Mouse (Mus musculus): ENCODE data around the gene Mettl24. TPM values are rescaled to one million over a fixed set of nuclear protein-coding genes. Genes with fewer than 3 reads are reported as not detected.
"Not testable (repeated sequence)": the region's sequence is repeated elsewhere in the genome, so short reads cannot be mapped to it uniquely, and the experiment has no call there.

Mettl24 gene
- polyA plus RNA-seq, 1 experiment from 2014 or later: 0.73 TPM

- Histone ChIP-seq H3K36me3 (replicated peaks) (no peaks in the 10 kb centered on the region), H3K9me3 (no peaks in the 10 kb centered on the region), H3K4me3 (replicated peaks) (no peak overlapping the region), H3K9ac (no peak overlapping the region), H3K27ac (no peak overlapping the region), H3K4me1 (no peaks in the 10 kb centered on the region; the same call in 1 of the 2 replicates), H3K27me3 (no peaks in the 10 kb centered on the region), H3K4me2 (no peak overlapping the region)
- 75% methylated on average over 4 of the region's 4 CpGs for WGBS
- no peak for ATAC-seq (ENCODE audit: low FRiP score)
Measured at GRCm38 (mm10) chr10:40778472-40778871, 95.4 kb downstream of the Mettl24 start.

DNA sequence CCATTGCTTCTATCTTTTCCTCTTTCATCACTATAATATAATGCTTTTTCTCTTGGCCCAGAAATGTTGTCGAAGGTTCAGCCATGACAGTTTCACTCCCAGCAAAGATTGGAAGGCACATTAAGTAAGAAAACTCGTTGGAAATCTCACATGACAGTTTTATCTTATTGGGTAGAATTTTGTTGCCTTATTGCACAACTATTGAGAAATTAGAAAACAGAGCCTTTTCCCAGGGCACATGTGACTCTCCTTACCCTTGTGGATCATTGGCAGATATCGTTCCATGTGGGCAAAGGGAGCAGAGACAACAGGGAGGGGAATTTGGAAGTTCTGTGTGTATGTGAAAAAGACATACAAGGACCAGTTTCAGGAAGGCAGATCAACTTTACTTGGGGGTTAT, 107.3 kb downstream of the Mettl24 start:
- Histone ChIP-seq H3K4me1 (no peaks in the 10 kb centered on the region), H3K36me3 (replicated peaks) (no peaks in the 10 kb centered on the region), H3K27me3 (no peaks in the 10 kb centered on the region), H3K9ac (no peak overlapping the region), H3K4me2 (no peak overlapping the region), H3K9me3 (no peaks in the 10 kb centered on the region), H3K4me3 (replicated peaks) (no peak overlapping the region), H3K27ac (no peak overlapping the region)
- ATAC-seq (ENCODE audit: low FRiP score): no peak
- WGBS: 87% methylated on average over 3 of the region's 3 CpGs

DNA sequence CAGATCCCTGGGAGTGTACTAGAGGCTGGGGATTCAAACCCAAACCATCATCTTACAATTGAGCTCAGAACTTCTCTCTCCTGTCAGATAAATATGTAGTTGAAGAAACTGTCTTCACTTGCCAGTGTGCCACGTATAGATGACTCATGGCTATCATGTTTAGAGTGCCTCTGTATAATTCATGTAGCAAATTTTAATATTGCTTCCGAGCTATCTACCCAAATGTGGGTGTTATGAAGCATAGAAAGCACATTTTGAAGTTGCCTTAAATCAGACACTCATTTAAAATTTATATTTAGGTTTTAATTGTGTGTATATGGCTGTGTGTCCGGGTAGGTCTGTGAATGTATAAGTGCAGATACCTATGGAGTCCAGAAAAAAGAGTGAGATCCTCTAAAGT, 109.0 kb downstream of the Mettl24 start:
- no peak for ATAC-seq (ENCODE audit: low FRiP score)
- Histone ChIP-seq H3K27ac (no peak overlapping the region), H3K4me3 (replicated peaks) (no peak overlapping the region), H3K36me3 (replicated peaks) (no peaks in the 10 kb centered on the region), H3K27me3 (no peaks in the 10 kb centered on the region), H3K4me2 (no peak overlapping the region), H3K9me3 (no peaks in the 10 kb centered on the region), H3K4me1 (no peaks in the 10 kb centered on the region), H3K9ac (no peak overlapping the region)
- 85% methylated on average over 3 of the region's 3 CpGs for WGBS

DNA sequence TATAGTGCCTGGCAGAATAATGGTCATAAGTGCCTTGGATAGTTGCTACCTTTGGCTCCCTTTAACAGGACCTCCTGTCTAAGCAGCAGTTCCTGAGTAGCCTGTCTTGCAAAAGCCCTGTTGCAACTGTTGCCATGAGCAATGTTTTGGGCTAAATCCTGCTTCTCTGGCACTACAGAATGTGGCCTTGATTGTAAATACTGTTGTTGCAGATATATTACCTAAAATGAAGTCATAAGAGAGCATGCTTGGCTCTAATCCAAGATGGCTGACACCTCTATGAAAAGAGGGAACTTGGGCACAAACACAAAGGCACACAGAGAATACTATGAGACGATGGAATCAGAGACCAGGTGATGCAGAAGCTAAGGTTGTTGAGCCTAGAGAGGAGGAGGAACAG, 122.1 kb downstream of the Mettl24 start:
- 87% methylated on average over 1 of the region's 1 CpGs for WGBS
- Histone ChIP-seq H3K27ac (no peak overlapping the region), H3K4me1 (no peaks in the 10 kb centered on the region), H3K27me3 (no peaks in the 10 kb centered on the region), H3K9me3 (no peaks in the 10 kb centered on the region), H3K4me2 (no peak overlapping the region), H3K9ac (no peak overlapping the region), H3K4me3 (replicated peaks) (no peak overlapping the region), H3K36me3 (replicated peaks) (no peaks in the 10 kb centered on the region)
- ATAC-seq (ENCODE audit: low FRiP score): no peak

DNA sequence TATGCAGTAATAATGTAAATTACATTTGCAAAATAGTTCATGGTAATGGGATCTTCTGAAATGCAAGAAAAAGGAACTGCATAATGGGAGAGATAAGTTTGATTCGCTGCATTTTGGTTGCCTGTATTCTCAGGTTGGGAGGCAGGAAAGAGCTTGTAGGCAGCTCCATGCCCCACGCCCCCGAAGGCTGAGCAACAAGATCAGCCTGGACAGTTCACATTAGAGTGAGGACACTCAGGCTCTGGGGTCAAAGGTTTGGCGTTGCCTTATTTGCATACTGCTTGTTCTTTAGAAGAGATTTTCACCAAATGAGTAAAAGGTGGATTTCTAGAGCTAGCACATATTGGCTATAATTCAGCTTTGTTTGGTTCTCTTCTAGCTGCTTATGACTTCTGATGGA, 123.1 kb downstream of the Mettl24 start:
- Histone ChIP-seq H3K27ac (no peak overlapping the region), H3K27me3 (no peaks in the 10 kb centered on the region), H3K36me3 (replicated peaks) (no peaks in the 10 kb centered on the region), H3K9me3 (no peaks in the 10 kb centered on the region), H3K4me2 (no peak overlapping the region), H3K4me1 (no peaks in the 10 kb centered on the region), H3K4me3 (replicated peaks) (no peak overlapping the region), H3K9ac (no peak overlapping the region)
- ATAC-seq (ENCODE audit: low FRiP score): no peak
- 89% methylated on average over 4 of the region's 4 CpGs for WGBS

DNA sequence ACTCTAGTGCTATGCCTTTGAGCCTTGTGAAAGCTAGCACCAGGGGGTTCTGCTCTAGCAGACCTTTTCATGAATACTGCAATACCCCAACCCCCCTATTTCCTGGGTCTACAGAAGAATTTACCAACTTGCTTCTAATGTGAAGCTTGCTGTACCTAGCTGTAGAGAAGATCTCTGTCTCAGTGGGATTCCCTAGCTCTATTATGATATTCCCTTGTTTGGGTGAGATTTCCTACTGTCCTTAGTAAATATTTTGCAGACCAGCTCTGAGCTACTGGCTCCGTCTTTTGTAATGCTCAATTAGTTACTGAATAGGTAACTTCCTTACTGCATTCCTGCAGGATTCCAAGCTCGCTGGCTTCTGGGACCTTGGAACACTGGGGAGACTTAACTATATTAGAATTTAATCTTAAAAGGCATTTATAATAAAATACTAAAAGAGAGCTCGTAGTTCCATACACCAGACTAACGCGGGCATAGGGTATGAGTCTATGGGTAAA, 126.4 kb downstream of the Mettl24 start:
- H3K36me3 ChIP-seq (replicated peaks); H3K4me1 ChIP-seq; H3K27ac ChIP-seq; H3K9me3 ChIP-seq; ATAC-seq (ENCODE audit: low FRiP score); H3K4me2 ChIP-seq; H3K4me3 ChIP-seq (replicated peaks); H3K27me3 ChIP-seq; H3K9ac ChIP-seq: not testable (repeated sequence)
- 27% methylated on average over 5 of the region's 5 CpGs for WGBS

- H3K9ac ChIP-seq: no peak overlapping the region
- H3K36me3 ChIP-seq (replicated peaks): no peaks in the 10 kb centered on the region
- no peaks in the 10 kb centered on the region for H3K27me3 ChIP-seq
- WGBS: 68% methylated on average over 4 of the region's 4 CpGs
- no peaks in the 10 kb centered on the region for H3K4me1 ChIP-seq
- H3K4me3 ChIP-seq (replicated peaks): no peak overlapping the region
- H3K27ac ChIP-seq: no peak overlapping the region
- no peaks in the 10 kb centered on the region for H3K9me3 ChIP-seq
- no peak for ATAC-seq (ENCODE audit: low FRiP score)
- H3K4me2 ChIP-seq: no peak overlapping the region
Measured at GRCm38 (mm10) chr10:40813627-40814026, 130.5 kb downstream of the Mettl24 start.

- H3K4me2 ChIP-seq: no peak overlapping the region
- 60% methylated on average over 6 of the region's 6 CpGs for WGBS
- no peaks in the 10 kb centered on the region for H3K27me3 ChIP-seq
- ATAC-seq (ENCODE audit: low FRiP score): no peak
- no peaks in the 10 kb centered on the region for H3K4me1 ChIP-seq
- no peak overlapping the region for H3K27ac ChIP-seq
- no peak overlapping the region for H3K9ac ChIP-seq
- no peak overlapping the region for H3K4me3 ChIP-seq (replicated peaks)
- H3K36me3 ChIP-seq (replicated peaks): no peaks in the 10 kb centered on the region
- H3K9me3 ChIP-seq: no peaks in the 10 kb centered on the region
Measured at GRCm38 (mm10) chr10:40816471-40816870, 133.4 kb downstream of the Mettl24 start.

GRCm38 (mm10) chr10:40825952-40826351, 142.9 kb downstream of the Mettl24 start:
- no peaks in the 10 kb centered on the region for H3K36me3 ChIP-seq (replicated peaks)
- H3K9me3 ChIP-seq: no peaks in the 10 kb centered on the region
- 82% methylated on average over 6 of the region's 6 CpGs for WGBS
- no peak overlapping the region for H3K4me2 ChIP-seq
- no peaks in the 10 kb centered on the region for H3K4me1 ChIP-seq
- ATAC-seq (ENCODE audit: low FRiP score): no peak
- no peaks in the 10 kb centered on the region for H3K27me3 ChIP-seq
- no peak overlapping the region for H3K27ac ChIP-seq
- H3K9ac ChIP-seq: no peak overlapping the region
- H3K4me3 ChIP-seq (replicated peaks): no peak overlapping the region

DNA sequence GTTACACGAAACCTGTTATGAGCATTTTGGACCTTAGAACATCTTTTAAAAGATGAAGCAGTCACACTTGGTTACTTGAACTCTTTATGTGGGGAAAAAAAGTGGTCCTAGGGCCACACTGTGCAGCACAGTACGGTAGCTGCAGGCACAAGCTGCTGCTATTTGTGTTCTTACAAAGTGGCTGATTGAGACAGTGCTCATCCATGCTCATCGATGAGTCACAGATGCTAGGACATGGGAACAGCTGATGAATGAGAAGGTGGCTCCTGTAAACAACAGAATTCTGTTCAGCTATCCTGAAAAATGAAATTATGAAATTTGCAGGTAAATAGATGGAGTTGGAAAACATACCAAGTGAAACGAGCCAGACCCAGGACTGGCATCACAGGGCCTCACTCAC, 144.6 kb downstream of the Mettl24 start:
- Histone ChIP-seq H3K9me3 (no peaks in the 10 kb centered on the region), H3K36me3 (replicated peaks) (peaks cover 4% of the 10 kb centered on the region; the same call in 1 of the 2 replicates), H3K4me1 (no peaks in the 10 kb centered on the region), H3K4me2 (no peak overlapping the region), H3K27ac (no peak overlapping the region), H3K27me3 (no peaks in the 10 kb centered on the region), H3K4me3 (replicated peaks) (no peak overlapping the region), H3K9ac (no peak overlapping the region)
- ATAC-seq (ENCODE audit: low FRiP score): no peak
- 95% methylated on average over 4 of the region's 4 CpGs for WGBS

DNA sequence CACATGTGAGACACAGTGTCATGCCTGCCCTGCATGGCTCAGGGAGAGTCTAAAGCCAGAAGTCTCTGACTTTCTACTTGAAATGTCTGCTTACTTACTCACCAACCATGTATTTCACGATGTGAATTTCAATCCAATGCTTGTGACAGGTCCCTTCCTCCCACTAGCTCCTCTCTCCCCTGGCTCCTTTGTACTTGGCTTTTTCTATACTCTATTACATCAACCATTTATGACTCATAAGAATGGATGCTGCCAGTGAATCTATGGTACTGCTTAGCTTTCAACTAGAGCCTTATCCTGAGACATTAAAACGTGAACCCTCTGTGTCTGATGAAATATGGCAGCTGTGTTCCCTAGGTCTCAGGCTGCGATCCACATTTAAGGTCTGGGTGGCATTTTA, 147.2 kb downstream of the Mettl24 start:
- ATAC-seq (ENCODE audit: low FRiP score): no peak
- WGBS: 91% methylated on average over 3 of the region's 3 CpGs
- H3K4me1 ChIP-seq: no peaks in the 10 kb centered on the region
- peaks cover 29% of the 10 kb centered on the region for H3K36me3 ChIP-seq (replicated peaks)
- no peaks in the 10 kb centered on the region for H3K9me3 ChIP-seq
- H3K9ac ChIP-seq: no peak overlapping the region
- no peak overlapping the region for H3K27ac ChIP-seq
- no peak overlapping the region for H3K4me3 ChIP-seq (replicated peaks)
- H3K27me3 ChIP-seq: no peaks in the 10 kb centered on the region
- no peak overlapping the region for H3K4me2 ChIP-seq

DNA sequence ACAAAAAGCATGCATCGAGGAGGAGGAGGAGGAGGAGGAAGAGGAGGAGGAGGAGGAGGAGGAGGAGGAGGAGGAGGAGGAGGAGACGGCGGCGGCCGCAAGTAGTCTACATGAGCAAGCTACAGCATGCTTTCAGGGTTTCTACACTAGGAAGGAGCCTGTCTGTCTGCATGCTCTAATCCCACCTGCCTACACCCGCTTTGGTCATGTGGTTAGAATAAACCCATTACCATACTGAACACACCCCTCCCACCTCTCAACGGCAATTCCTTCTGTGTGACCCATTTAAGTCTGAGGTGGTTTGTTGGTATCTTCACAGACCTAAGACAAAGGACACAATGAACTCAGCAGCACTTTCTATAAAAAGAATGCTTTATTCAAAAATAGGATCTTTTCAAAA, 148.2 kb downstream of the Mettl24 start:
- H3K9ac ChIP-seq: no peak overlapping the region
- ATAC-seq (ENCODE audit: low FRiP score): no peak
- H3K9me3 ChIP-seq: no peaks in the 10 kb centered on the region
- no peak overlapping the region for H3K4me3 ChIP-seq (replicated peaks)
- H3K27me3 ChIP-seq: no peaks in the 10 kb centered on the region
- H3K4me1 ChIP-seq: no peaks in the 10 kb centered on the region
- H3K4me2 ChIP-seq: no peak overlapping the region
- H3K27ac ChIP-seq: no peak overlapping the region
- 91% methylated on average over 6 of the region's 7 CpGs for WGBS
- H3K36me3 ChIP-seq (replicated peaks): peaks cover 37% of the 10 kb centered on the region

DNA sequence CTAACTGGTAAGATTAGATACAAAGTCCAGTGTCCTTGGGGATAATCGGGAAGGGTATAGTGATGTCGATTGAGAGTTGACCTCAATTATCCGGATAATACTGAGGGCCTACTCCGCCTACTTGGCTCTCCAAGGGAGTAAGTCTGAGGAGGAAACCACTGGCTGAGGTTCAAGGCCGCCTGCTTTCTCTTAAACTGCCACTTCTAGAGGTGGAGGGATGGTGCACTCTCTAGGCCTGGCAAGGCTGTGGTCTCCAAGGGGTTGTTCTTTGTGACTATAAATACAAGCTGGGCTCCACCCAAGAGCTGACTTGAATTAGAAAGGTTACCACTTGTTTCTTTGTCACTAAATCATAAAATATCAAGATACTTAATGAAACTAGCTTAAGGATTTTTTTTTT, 157.0 kb downstream of the Mettl24 start:
- no peak overlapping the region for H3K27ac ChIP-seq
- H3K9me3 ChIP-seq: no peaks in the 10 kb centered on the region
- no peaks in the 10 kb centered on the region for H3K27me3 ChIP-seq
- no peaks in the 10 kb centered on the region for H3K4me1 ChIP-seq
- no peak overlapping the region for H3K9ac ChIP-seq
- H3K4me3 ChIP-seq (replicated peaks): no peak overlapping the region
- H3K36me3 ChIP-seq (replicated peaks): peaks cover 62% of the 10 kb centered on the region
- ATAC-seq (ENCODE audit: low FRiP score): no peak
- WGBS: 97% methylated on average over 5 of the region's 5 CpGs
- H3K4me2 ChIP-seq: no peak overlapping the region

GRCm38 (mm10) chr10:40843841-40844240, 160.8 kb downstream of the Mettl24 start:
- no peak for ATAC-seq (ENCODE audit: low FRiP score)
- Histone ChIP-seq H3K9ac (no peak overlapping the region), H3K4me3 (replicated peaks) (no peak overlapping the region), H3K4me2 (no peak overlapping the region), H3K27me3 (no peaks in the 10 kb centered on the region), H3K4me1 (no peaks in the 10 kb centered on the region), H3K9me3 (no peaks in the 10 kb centered on the region), H3K36me3 (replicated peaks) (peaks cover 61% of the 10 kb centered on the region), H3K27ac (no peak overlapping the region)
- WGBS: 88% methylated on average over 5 of the region's 5 CpGs

Data from forebrain, embryonic 12.5 days (tissue).